Mouse (Mus musculus) neural tube, embryonic 13.5 days (tissue): ENCODE results near the gene Ano9. TPM values are rescaled to one million over a fixed set of nuclear protein-coding genes. Genes with fewer than 3 reads are reported as not detected.

Source experiments
- ATAC-seq: fragments of 200-750 bp; cut with Nextera tagmentation; 2 replicates; pipeline ENCODE4 v1.8.0; 2017; ENCODE audit warnings: low read depth, mild to moderate bottlenecking, moderate TSS enrichment, moderate library complexity
- H3K27ac ChIP-seq: fragments of 300-500 bp; sonication (generic); replicated peaks from 2 replicates; pipeline ENCODE4 v1.5.1; 2015; ENCODE audit warnings: moderate library complexity, mild to moderate bottlenecking, inconsistent platforms
- H3K27me3 ChIP-seq: fragments of 300-500 bp; sonication (generic); 2 replicates; pipeline ENCODE4 v1.6.1; 2015; ENCODE audit warnings: mild to moderate bottlenecking, inconsistent platforms
- H3K36me3 ChIP-seq: fragments of 300-500 bp; sonication (generic); 2 replicates; pipeline ENCODE4 v1.6.1; 2015; ENCODE audit warnings: mild to moderate bottlenecking, inconsistent platforms
- H3K4me1 ChIP-seq: fragments of 300-500 bp; sonication (generic); replicated peaks from 2 replicates; pipeline ENCODE4 v1.6.1; 2015; ENCODE audit warnings: inconsistent platforms
- H3K4me2 ChIP-seq: fragments of 300-500 bp; sonication (generic); 2 replicates; pipeline ENCODE4 v1.6.1; 2015; ENCODE audit warnings: inconsistent platforms, mild to moderate bottlenecking, moderate library complexity
- H3K4me3 ChIP-seq: fragments of 300-500 bp; sonication (generic); 2 replicates; pipeline ENCODE4 v1.5.1; 2015; ENCODE audit warnings: mild to moderate bottlenecking, inconsistent platforms
- H3K9ac ChIP-seq: fragments of 300-500 bp; sonication (generic); 2 replicates; pipeline ENCODE4 v1.6.1; 2015; ENCODE audit warnings: moderate library complexity, mild to moderate bottlenecking, inconsistent platforms
- H3K9me3 ChIP-seq: fragments of 300-500 bp; sonication (generic); 2 replicates; pipeline ENCODE4 v1.6.1; 2016; ENCODE audit warnings: inconsistent platforms
- WGBS: fragments of 180-500 bp; shearing (Covaris S2); methylation state at CpG from one replicate; pipeline ENCODE4 v1.1.7; 2015; 5-methylcytosine and 5-hydroxymethylcytosine counted together
- polyA plus RNA-seq: library from polyadenylated mRNA; unstranded; fragments of >200 nt; fragmentation: Nextera tagmentation; extraction: Ambion mirVana; gene quantifications from 2 replicates; pipeline ENCODE4 v1.2.1, GENCODE M21; 2015

Gene Ano9
- polyA plus RNA-seq, 1 experiment from 2014 or later = 0.27 TPM

DNA sequence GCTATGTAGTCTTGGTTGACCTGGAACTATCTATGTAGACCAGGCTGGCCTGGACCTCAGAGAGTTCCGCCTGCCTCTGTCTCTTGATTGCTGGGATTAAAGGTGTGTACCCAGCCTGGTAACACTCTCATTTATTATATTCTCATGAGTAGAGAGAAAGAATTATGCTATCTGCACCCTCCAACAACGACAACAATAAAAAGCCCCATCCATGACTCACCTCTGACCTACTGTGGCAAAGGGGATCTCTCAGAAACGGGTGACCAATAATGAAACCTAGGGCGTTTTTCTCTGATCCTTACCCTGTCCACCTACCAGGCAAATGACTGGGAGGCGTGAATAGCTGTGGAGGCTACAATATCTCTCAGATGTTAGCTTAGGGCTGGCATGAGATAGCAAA, 20.4 kb downstream of the Ano9 start:
- Histone ChIP-seq H3K9ac (no peak overlapping the region), H3K27ac (no peak overlapping the region), H3K9me3 (no peaks in the 10 kb centered on the region), H3K4me1 (peaks cover 18% of the 10 kb centered on the region), H3K4me2 (no peak overlapping the region), H3K27me3 (peaks cover 52% of the 10 kb centered on the region), H3K36me3 (no peaks in the 10 kb centered on the region), H3K4me3 (no peak overlapping the region)
- no peak for ATAC-seq
- WGBS = 81% methylated on average over 5 of the region's 5 CpGs

- peaks cover 51% of the 10 kb centered on the region for H3K27me3 ChIP-seq
- peaks cover 18% of the 10 kb centered on the region for H3K4me1 ChIP-seq
- no peak overlapping the region for H3K4me2 ChIP-seq
- H3K9me3 ChIP-seq = no peaks in the 10 kb centered on the region
- H3K36me3 ChIP-seq = no peaks in the 10 kb centered on the region
- ATAC-seq = no peak
- WGBS = 47% methylated on average over 6 of the region's 6 CpGs
- H3K4me3 ChIP-seq = no peak overlapping the region
- no peak overlapping the region for H3K9ac ChIP-seq
- no peak overlapping the region for H3K27ac ChIP-seq
These were observed 21.0 kb downstream of the Ano9 start for GRCm38 (mm10) chr7:141096649-141097056.

- no peak overlapping the region for H3K9ac ChIP-seq
- peaks cover 51% of the 10 kb centered on the region for H3K27me3 ChIP-seq
- ATAC-seq = no peak
- no peak overlapping the region for H3K27ac ChIP-seq
- peaks cover 18% of the 10 kb centered on the region for H3K4me1 ChIP-seq
- H3K4me2 ChIP-seq = no peak overlapping the region
- no peak overlapping the region for H3K4me3 ChIP-seq
- H3K36me3 ChIP-seq = no peaks in the 10 kb centered on the region
- no peaks in the 10 kb centered on the region for H3K9me3 ChIP-seq
- 88% methylated on average over 6 of the region's 6 CpGs for WGBS
These were observed 21.6 kb downstream of the Ano9 start for GRCm38 (mm10) chr7:141096021-141096420.

- peaks cover 10% of the 10 kb centered on the region for H3K4me1 ChIP-seq
- no peaks in the 10 kb centered on the region for H3K36me3 ChIP-seq
- peaks cover 48% of the 10 kb centered on the region for H3K27me3 ChIP-seq
- H3K27ac ChIP-seq = no peak overlapping the region
- H3K9me3 ChIP-seq = no peaks in the 10 kb centered on the region
- H3K4me2 ChIP-seq = no peak overlapping the region
- WGBS = 63% methylated on average over 15 of the region's 15 CpGs
- ATAC-seq = no peak
- H3K9ac ChIP-seq = no peak overlapping the region
- H3K4me3 ChIP-seq = no peak overlapping the region
These were observed 23.0 kb downstream of the Ano9 start for GRCm38 (mm10) chr7:141094487-141095205.

DNA sequence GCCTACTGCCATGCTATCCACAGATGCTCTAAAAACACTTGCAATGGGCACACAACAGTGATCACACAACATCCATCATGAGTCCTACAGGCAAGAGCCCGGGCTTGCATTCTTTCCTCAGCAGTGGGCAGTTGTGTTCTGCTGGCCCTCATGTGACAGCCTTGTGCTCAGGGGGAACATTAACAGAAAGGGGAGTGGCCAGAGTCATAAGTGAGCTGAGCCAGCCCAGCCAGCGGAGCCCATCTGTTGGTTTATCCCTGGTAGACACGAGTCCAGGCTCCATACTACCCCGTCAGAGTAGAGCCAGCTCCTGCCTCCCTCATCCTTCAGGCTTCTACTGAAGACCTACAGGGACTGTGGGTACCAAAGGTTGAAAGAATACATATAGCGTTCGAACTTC, 23.7 kb downstream of the Ano9 start:
- H3K4me3 ChIP-seq = no peak overlapping the region
- peaks cover 48% of the 10 kb centered on the region for H3K27me3 ChIP-seq
- no peaks in the 10 kb centered on the region for H3K36me3 ChIP-seq
- 72% methylated on average over 6 of the region's 6 CpGs for WGBS
- H3K4me1 ChIP-seq = peaks cover 6% of the 10 kb centered on the region; the same call in 1 of the 2 replicates
- ATAC-seq = no peak
- H3K9me3 ChIP-seq = no peaks in the 10 kb centered on the region
- H3K9ac ChIP-seq = no peak overlapping the region
- H3K27ac ChIP-seq = no peak overlapping the region
- H3K4me2 ChIP-seq = no peak overlapping the region

GRCm38 (mm10) chr7:141092051-141092735, 25.4 kb downstream of the Ano9 start:
- peaks cover 53% of the 10 kb centered on the region for H3K27me3 ChIP-seq
- H3K9ac ChIP-seq = 0 out of 2 replicates have a peak overlapping the region, but pooled peaks have one; percentile 4
- WGBS = 7% methylated on average over 37 of the region's 37 CpGs

DNA sequence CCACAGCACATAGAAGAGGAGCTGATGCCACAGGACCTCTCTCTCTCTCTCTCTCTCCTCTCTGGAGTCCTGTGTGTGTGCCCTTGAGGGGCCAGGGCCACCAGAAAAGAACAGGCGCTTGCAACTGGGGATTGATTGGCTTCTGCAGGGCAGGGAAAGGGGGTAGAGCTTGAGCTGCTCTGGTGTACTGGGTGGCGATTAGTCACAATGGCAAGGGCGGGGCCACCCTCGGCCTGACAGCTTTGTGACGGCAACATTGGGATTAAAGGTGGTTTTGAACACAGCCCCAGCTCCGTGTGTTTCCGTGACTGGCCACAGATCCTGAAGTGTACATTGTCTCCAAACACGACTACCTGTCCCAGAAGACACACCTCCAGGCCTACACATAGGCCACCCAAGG, 27.4 kb downstream of the Ano9 start:
- Histone ChIP-seq H3K4me2 (no peak overlapping the region), H3K4me3 (no peak overlapping the region), H3K27ac (no peak overlapping the region), H3K9ac (no peak overlapping the region), H3K4me1 (peaks cover 10% of the 10 kb centered on the region; the same call in 1 of the 2 replicates), H3K27me3 (peaks cover 60% of the 10 kb centered on the region), H3K9me3 (no peaks in the 10 kb centered on the region), H3K36me3 (no peaks in the 10 kb centered on the region)
- WGBS = 62% methylated on average over 8 of the region's 8 CpGs
- no peak for ATAC-seq

More at GRCm38 (mm10) chr7:141092051-141092735, 25.4 kb downstream of the Ano9 start:
- Histone ChIP-seq H3K4me2 (peak overlapping the region; percentile 47), H3K9me3 (no peaks in the 10 kb centered on the region), H3K27ac (no peak overlapping the region), H3K4me1 (peaks cover 10% of the 10 kb centered on the region; the same call in 1 of the 2 replicates), H3K36me3 (no peaks in the 10 kb centered on the region), H3K4me3 (peak overlapping the region; percentile 23)
- ATAC-seq = peak; percentile 79

DNA sequence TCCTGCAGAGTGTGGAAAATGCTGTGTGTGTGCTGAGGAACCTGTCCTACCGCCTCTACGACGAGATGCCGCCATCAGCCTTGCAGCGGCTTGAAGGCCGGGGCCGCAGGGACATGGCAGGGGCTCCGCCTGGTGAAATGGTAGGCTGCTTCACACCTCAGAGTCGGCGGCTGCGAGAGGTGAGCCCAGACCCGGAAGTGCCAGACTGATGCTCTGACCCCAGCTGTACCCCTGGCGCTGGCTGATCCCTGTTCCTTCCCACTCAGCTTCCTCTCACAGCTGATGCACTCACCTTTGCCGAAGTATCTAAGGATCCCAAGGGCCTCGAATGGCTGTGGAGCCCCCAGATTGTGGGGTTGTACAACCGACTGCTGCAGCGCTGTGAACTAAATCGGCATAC, 29.1 kb downstream of the Ano9 start:
- peaks cover 60% of the 10 kb centered on the region for H3K27me3 ChIP-seq
- H3K4me1 ChIP-seq = peaks cover 10% of the 10 kb centered on the region; the same call in 1 of the 2 replicates
- no peak for ATAC-seq
- no peak overlapping the region for H3K27ac ChIP-seq
- H3K4me3 ChIP-seq = no peak overlapping the region
- no peaks in the 10 kb centered on the region for H3K36me3 ChIP-seq
- H3K4me2 ChIP-seq = 0 out of 2 replicates have a peak overlapping the region, but pooled peaks have one; percentile 25
- no peak overlapping the region for H3K9ac ChIP-seq
- H3K9me3 ChIP-seq = no peaks in the 10 kb centered on the region
- 25% methylated on average over 18 of the region's 18 CpGs for WGBS

GRCm38 (mm10) chr7:141087894-141088293, 29.7 kb downstream of the Ano9 start:
- Histone ChIP-seq H3K4me2 (no peak overlapping the region), H3K9ac (no peak overlapping the region), H3K9me3 (no peaks in the 10 kb centered on the region), H3K27ac (no peak overlapping the region), H3K4me3 (no peak overlapping the region), H3K27me3 (peaks cover 57% of the 10 kb centered on the region), H3K36me3 (no peaks in the 10 kb centered on the region), H3K4me1 (peaks cover 10% of the 10 kb centered on the region; the same call in 1 of the 2 replicates)
- WGBS = 28% methylated on average over 8 of the region's 8 CpGs
- no peak for ATAC-seq

- Histone ChIP-seq H3K4me3 (no peak overlapping the region), H3K4me1 (no peaks in the 10 kb centered on the region), H3K4me2 (no peak overlapping the region), H3K27ac (no peak overlapping the region), H3K9ac (no peak overlapping the region), H3K27me3 (peaks cover 14% of the 10 kb centered on the region), H3K9me3 (no peaks in the 10 kb centered on the region), H3K36me3 (no peaks in the 10 kb centered on the region)
- ATAC-seq = no peak
- 28% methylated on average over 33 of the region's 34 CpGs for WGBS
These were observed 37.8 kb downstream of the Ano9 start for GRCm38 (mm10) chr7:141079481-141080449.

DNA sequence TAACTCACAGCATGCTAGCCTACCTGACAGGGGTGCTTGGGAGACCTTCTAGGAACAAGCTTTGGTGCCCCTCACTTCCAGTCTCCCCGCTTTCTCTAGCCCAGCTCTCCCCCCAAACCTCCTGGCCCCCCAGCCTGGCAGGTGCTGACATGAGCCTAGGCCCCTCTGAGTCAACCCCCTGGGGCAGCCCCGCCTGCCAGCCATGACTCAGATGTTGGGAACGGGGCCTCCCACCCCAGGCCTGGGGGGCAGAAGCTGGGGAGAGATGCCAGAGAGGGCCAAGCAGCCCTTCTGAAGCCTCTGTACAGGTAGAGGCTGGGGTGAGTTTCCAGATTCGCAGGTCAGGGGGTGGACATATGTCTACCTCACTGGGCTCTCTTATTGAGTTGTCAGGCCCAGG, 38.7 kb downstream of the Ano9 start:
- Histone ChIP-seq H3K9me3 (no peaks in the 10 kb centered on the region), H3K4me1 (no peaks in the 10 kb centered on the region), H3K27ac (no peak overlapping the region), H3K4me3 (no peak overlapping the region), H3K27me3 (peaks cover 14% of the 10 kb centered on the region), H3K9ac (no peak overlapping the region), H3K36me3 (no peaks in the 10 kb centered on the region), H3K4me2 (no peak overlapping the region)
- 79% methylated on average over 4 of the region's 4 CpGs for WGBS
- ATAC-seq = no peak
